Mouse (Mus musculus): ENCODE results near the gene N4bp2l2.
"Not testable (repeated sequence)": the region's sequence is repeated elsewhere in the genome, so short reads cannot be mapped to it uniquely, and the experiment has no call there.

The N4bp2l2 gene

GRCm38 (mm10) chr5:150666133-150666739, at the start of gene N4bp2l2:
N4bp2l2 (minus strand) TSS chr5:150666183.
- DNase-seq (ENCODE audit: low spot score) = not testable (repeated sequence)

DNA sequence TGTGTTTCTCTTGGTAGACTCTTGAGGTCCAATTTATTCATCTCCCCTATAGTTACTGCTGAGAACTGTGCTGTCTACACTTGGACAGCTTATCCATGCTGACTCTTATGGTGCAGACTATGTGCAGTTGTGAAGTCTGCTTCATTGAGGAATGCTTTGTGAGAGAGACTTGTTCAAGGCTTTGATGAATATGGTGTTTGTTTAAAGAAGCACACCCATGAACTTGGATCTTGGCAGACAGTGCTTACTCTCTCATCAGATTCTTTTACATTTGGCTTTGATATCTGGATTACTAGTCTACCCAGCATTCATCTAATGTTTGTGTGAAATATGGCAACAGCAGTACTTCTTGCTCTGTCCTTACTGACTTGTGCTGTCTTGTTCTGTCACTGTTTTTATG, 47.4 kb upstream of the N4bp2l2 start:
- no peak for DNase-seq (ENCODE audit: low spot score)

DNA sequence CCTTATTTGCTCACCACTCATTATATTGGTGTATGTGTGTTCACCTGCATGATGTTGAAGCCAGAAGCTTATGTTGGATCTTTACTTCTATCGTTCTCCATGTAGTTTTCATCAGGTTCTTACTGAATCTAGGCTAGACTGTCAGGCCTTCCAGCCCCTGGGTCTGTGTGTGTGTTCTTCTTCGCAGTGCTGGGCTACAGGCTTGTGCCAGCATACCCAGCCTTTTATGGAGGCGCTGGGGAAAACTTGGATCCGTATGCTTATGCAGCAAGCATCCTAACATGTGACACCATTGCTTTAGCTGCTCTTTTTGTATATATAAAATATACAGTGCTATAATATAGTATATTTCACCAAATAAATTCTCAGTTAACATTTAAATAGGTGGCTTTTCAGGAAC, 45.5 kb upstream of the N4bp2l2 start:
- DNase-seq (ENCODE audit: low spot score) = no peak

DNA sequence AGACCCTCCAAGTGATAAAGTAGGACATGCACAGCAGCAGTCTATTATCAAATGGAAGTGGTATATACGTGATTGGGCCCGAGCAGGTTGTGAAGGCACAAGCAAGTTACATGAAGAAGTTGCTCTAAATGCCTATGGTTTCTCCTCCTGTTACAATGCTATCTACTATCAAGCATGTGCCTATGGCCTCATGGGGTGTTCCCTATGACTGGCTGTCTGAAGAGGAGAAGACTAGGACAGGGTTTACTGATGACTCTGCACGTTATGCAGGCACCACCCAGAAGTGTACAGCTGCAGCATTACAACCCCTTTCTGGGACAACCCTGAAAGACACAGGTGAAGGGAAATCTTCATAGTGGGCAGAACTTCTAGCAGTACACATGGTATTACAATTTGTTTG, 41.2 kb upstream of the N4bp2l2 start:
- not testable (repeated sequence) for DNase-seq (ENCODE audit: low spot score)

- not testable (repeated sequence) for DNase-seq (ENCODE audit: low spot score)
These were observed 40.7 kb upstream of the N4bp2l2 start for GRCm38 (mm10) chr5:150706651-150707050.

DNA sequence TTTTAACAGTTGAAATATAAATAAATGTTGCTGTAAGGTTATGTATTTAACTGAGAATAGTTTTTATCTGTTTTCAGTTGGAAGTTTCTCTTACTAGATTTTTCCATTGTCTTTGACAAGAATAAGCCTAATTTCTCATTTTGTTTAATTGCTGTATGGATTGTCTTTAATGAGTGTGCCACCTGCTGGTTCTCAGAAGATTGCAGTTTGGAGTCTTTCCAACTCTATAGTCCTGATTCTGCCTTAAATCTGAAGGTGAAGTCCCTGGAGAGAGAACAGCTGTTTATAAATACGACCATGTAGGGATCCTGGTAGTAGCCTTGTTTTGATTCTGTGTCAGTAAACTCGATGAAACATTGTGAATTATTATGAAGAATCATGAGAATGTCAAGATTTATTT, 36.7 kb upstream of the N4bp2l2 start:
- no peak for DNase-seq (ENCODE audit: low spot score)

DNA sequence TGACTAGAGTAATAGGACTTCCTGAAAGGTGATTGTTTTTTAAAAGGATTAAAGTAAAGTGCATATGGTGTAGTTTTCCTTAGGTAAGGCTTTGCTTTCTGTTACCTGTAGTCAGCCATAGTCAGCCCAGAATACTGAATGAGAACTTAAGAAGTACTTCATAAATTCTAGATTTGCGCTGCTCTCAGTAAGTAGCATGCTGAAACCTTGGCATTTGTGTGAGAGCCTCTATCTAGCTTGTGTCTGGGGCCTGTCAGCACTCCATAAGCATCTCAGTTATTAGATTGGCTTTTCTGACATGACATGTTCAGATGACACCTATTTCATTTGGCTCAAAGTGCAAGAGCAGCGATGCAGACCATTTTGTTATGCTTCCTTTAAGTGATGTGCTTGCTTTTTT, 27.3 kb upstream of the N4bp2l2 start:
- DNase-seq (ENCODE audit: low spot score) = no peak

GRCm38 (mm10) chr5:150690685-150691084, 24.7 kb upstream of the N4bp2l2 start:
- no peak for DNase-seq (ENCODE audit: low spot score)

- DNase-seq (ENCODE audit: low spot score) = not testable (repeated sequence)
These were observed 16.9 kb upstream of the N4bp2l2 start for GRCm38 (mm10) chr5:150682862-150683261.

DNA sequence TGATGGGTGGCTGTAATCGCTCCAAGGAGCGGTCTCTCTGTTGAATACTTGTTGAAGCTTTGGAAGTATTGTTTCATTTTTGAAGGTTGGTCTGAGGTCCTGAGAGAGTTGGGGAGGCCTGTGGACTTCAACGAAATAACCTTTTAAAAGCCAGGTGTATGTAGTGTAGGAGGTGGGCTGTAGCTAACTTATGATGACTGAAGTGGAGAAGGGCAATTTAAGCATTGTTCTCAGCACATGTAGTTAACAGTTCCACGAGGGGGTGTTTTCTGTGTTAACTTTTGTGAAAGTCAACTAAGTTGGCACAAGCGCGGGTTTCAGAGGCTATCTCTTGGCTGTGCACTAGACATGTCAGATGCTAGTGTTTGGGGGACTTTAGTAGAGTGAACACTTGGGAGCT, 8.9 kb upstream of the N4bp2l2 start:
- DNase-seq (ENCODE audit: low spot score) = no peak

- peak; percentile 54 for DNase-seq (ENCODE audit: low spot score)
These were observed 8.1 kb upstream of the N4bp2l2 start for GRCm38 (mm10) chr5:150673880-150674621.

- DNase-seq (ENCODE audit: low spot score) = peak; percentile 93
These were observed 7.3 kb upstream of the N4bp2l2 start, which contains the start of gene Pds5b for GRCm38 (mm10) chr5:150673153-150673835. Pds5b (plus strand) TSS chr5:150673739.

DNA sequence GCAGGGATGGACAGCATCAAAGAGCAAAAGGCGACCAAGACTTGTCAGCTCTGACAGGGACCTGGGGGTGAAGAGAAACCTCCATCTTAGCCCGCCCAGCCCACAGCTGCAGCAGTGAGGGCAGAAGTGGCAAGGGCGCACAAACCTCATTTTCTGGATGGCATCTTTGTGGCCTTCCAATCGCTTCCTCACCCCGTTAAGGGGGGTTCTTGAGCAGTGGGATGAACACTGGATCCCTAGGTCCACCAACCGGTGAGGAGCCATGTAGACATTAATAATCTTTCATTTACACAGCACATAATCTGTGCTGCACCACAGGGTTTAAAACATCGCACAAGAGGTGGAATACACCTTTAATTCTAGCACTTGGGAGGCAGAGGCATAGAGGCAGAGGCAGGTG, 6.4 kb upstream of the N4bp2l2 start:
- no peak for DNase-seq (ENCODE audit: low spot score)

- no peak for DNase-seq (ENCODE audit: low spot score)
These were observed 2.7 kb upstream of the N4bp2l2 start for GRCm38 (mm10) chr5:150668731-150669130.

- DNase-seq (ENCODE audit: low spot score) = peak; percentile 97
These were observed 640 bp downstream of the N4bp2l2 start for GRCm38 (mm10) chr5:150665132-150665954.

GRCm38 (mm10) chr5:150664794-150665131, 1.2 kb downstream of the N4bp2l2 start:
- DNase-seq (ENCODE audit: low spot score) = no peak

GRCm38 (mm10) chr5:150663926-150664325, 2.1 kb downstream of the N4bp2l2 start:
- DNase-seq (ENCODE audit: low spot score) = not testable (repeated sequence)

DNA sequence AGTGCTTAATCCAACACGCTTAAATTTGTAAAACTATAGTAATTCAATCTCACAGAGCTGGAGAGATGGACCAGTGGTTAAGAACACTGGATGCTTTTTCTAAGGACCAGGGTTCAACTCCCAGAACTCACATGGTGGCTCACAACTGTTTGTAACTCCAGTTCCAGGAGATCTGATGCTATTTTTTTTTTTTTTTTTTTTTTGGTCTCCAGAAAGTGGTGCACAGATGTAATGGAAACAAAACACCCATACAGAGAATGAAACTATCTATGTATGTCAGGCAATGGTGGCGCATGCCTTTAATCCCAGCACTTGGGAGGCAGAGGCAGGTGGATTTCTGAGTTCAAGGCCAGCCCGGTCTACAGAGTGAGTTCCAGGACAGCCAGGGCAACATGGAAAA, 5.7 kb downstream of the N4bp2l2 start:
- DNase-seq (ENCODE audit: low spot score) = not testable (repeated sequence)

GRCm38 (mm10) chr5:150659425-150659824, 6.6 kb downstream of the N4bp2l2 start:
- DNase-seq (ENCODE audit: low spot score) = not testable (repeated sequence)

DNA sequence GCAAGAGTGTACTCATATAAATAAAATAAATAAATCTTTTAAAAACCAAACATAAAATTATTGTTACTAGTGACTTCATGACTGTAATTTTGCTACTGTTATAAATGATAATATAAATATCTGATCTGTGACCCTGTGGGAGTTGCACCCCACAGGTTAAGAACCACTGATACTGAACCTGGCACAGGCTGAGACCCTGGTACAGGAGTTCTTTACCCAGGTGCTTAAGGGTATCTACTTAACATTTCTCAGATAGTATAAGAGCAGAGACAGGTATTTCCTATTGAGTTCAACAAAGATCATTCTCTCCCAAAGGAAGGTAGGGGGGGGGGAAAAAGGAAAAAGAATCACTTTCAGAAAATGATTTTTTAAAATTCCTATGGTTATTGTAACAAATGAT, 11.4 kb downstream of the N4bp2l2 start:
- DNase-seq (ENCODE audit: low spot score) = no peak

DNA sequence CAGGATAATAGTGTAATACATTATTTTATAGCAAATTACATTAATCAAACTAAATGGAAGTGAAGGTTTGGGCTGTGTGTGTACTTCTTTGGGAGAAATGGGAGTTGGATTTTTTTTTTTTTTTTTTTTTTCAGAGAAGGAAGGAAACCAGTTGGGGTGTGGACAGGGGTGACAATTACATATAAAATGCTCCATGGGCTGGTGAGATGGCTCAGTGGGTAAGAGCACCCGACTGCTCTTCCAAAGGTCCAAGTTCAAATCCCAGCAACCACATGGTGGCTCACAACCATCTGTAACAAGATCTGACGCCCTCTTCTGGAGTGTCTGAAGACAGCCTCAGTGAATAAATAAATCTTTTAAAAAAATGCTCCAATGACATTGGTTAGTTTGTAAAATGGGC, 13.4 kb downstream of the N4bp2l2 start:
- DNase-seq (ENCODE audit: low spot score) = no peak

DNA sequence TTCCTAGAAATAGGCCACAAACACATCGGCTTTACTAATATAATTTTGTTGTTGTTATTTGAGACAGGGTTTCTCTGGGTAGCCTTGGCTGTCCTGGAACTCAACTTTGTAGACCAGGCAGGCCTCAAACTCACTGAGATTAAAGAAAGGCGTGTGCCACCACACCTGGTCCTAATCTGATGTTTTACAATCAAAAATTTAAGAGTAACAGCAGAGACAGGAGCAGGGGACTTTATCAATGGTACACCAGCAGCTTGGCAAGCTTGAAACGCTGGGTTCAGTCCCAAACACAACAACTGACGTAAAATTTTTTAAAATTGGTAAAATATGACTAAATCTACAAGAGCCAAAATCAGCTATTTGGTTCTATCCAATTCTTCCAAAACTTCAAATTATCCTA, 21.1 kb downstream of the N4bp2l2 start:
- DNase-seq (ENCODE audit: low spot score) = no peak
